Mouse (Mus musculus): ENCODE results near the gene Trio.

DNA sequence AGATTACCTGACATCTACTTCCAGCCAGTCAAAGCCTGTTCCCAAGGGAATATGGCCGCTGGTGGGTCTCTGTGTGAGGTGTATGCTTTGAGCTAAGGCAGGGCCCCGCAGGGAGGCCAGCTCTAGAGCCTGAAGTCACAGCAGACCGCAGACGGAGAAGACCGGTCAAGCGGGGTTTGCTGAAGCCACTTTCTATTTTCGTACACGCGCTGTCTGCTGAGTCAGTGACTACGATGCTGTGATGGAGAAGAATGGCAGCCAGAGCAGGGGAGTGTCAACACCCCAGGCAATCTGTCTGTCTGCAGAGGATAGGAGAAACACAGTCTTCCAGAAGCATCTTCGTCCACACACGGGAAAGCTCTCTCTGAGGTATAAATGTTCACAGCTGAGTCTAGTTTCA is 223.4 kb downstream of the Trio start:
- TF ChIP-seq CTCF (IDR thresholded peaks at IDR 0.05; ENCODE audit: extremely low read depth, insufficient read depth, insufficient read length, insufficient replicate concordance) (no peak), POLR2A (IDR thresholded peaks at IDR 0.05; ENCODE audit: low read depth, low read length) (no peak)
